Mouse (Mus musculus) lung, embryonic 15.5 days (tissue): Measurements from ENCODE around the gene Ttc24. TPM values are rescaled to one million over a fixed set of nuclear protein-coding genes. Genes with fewer than 3 reads are reported as not detected.

Experiments used
- ATAC-seq: fragments of 200-750 bp; cut with Nextera tagmentation; 2 replicates; pipeline ENCODE4 v1.8.0; 2017; ENCODE audit warnings: moderate number of reproducible peaks, borderline replicate concordance; ENCODE audit not compliant: low FRiP score, low TSS enrichment; ENCODE audit errors: extremely low read depth
- H3K27ac ChIP-seq: fragments of 300-500 bp; sonication (generic); 2 replicates; pipeline ENCODE4 v1.5.1; 2015; ENCODE audit warnings: moderate library complexity, mild to moderate bottlenecking, inconsistent platforms
- H3K27me3 ChIP-seq: fragments of 300-500 bp; sonication (generic); 2 replicates; pipeline ENCODE4 v1.6.1; 2015; ENCODE audit warnings: inconsistent platforms
- H3K36me3 ChIP-seq: fragments of 300-500 bp; sonication (generic); 2 replicates; pipeline ENCODE4 v1.6.1; 2015; ENCODE audit warnings: inconsistent platforms
- H3K4me1 ChIP-seq: fragments of 300-500 bp; sonication (generic); 2 replicates; pipeline ENCODE4 v1.6.1; 2015; ENCODE audit warnings: inconsistent platforms
- H3K4me2 ChIP-seq: fragments of 300-500 bp; sonication (generic); 2 replicates; pipeline ENCODE4 v1.6.1; 2015; ENCODE audit warnings: inconsistent platforms, mild to moderate bottlenecking, moderate library complexity
- H3K4me3 ChIP-seq: fragments of 300-500 bp; sonication (generic); 2 replicates; pipeline ENCODE4 v1.5.1; 2015; ENCODE audit warnings: mild to moderate bottlenecking, inconsistent platforms
- H3K9ac ChIP-seq: fragments of 300-500 bp; sonication (generic); 2 replicates; pipeline ENCODE4 v1.6.1; 2015; ENCODE audit warnings: inconsistent platforms
- H3K9me3 ChIP-seq: fragments of 300-500 bp; sonication (generic); 2 replicates; pipeline ENCODE4 v1.6.1; 2016; ENCODE audit warnings: inconsistent platforms
- WGBS: fragments of 180-500 bp; shearing (Covaris S2); methylation state at CpG from one replicate; pipeline ENCODE4 v1.1.7; 2015; 5-methylcytosine and 5-hydroxymethylcytosine counted together
- polyA plus RNA-seq: library from polyadenylated mRNA; unstranded; fragments of >200 nt; fragmentation: Nextera tagmentation; extraction: Ambion mirVana; gene quantifications from 2 replicates; pipeline ENCODE4 v1.2.1, GENCODE M21; 2015

Gene Ttc24
- polyA plus RNA-seq, 1 experiment from 2014 or later = not detected

DNA sequence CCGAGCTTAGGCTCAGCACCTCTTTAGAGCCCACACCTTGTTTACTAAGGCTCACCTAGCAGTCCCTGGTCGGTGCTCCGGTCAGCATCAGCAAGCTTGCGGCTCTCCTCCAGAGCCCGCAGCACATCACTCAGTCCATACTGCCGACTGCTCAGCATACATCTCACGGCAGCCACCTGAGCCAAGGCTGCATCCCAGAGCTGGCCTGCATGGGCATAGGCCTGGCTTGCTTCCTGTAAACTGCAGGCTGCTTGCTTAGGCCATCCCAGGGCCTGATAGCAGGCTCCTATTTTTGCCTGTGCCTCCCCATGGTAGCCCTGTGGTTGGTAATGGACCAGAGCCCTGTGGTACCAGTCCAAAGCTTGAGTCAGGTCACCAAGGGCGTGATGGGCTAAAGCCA, 3.3 kb downstream of the Ttc24 start:
- ATAC-seq = no peak
- no peaks in the 10 kb centered on the region for H3K9me3 ChIP-seq
- no peak overlapping the region for H3K4me3 ChIP-seq
- H3K4me1 ChIP-seq = no peaks in the 10 kb centered on the region
- no peak overlapping the region for H3K27ac ChIP-seq
- 73% methylated on average over 8 of the region's 8 CpGs for WGBS
- no peaks in the 10 kb centered on the region for H3K27me3 ChIP-seq
- no peaks in the 10 kb centered on the region for H3K36me3 ChIP-seq
- H3K4me2 ChIP-seq = no peak overlapping the region
- H3K9ac ChIP-seq = no peak overlapping the region

DNA sequence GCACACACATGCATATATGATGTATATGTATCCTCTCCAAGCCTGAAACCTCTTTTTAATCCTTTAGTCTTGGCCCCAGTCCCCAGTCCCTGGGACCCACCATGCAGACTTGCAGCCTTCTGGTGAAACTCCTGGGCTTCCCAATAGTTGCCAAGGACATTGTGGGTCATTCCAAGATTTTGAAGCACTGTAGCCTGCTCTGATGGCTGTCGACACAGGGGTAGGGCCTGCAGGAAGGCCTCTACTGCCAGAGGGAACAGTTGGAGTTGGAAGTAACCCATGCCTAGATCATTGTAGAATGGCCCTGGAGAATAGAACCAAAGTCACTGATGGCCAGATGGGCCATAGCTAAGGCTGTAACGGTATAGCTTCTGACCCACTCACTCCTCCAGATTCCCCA, 3.8 kb downstream of the Ttc24 start:
- H3K4me2 ChIP-seq = no peak overlapping the region
- no peak for ATAC-seq
- no peaks in the 10 kb centered on the region for H3K4me1 ChIP-seq
- no peak overlapping the region for H3K27ac ChIP-seq
- H3K9me3 ChIP-seq = no peaks in the 10 kb centered on the region
- no peaks in the 10 kb centered on the region for H3K27me3 ChIP-seq
- 62% methylated on average over 2 of the region's 2 CpGs for WGBS
- no peaks in the 10 kb centered on the region for H3K36me3 ChIP-seq
- no peak overlapping the region for H3K4me3 ChIP-seq
- no peak overlapping the region for H3K9ac ChIP-seq

DNA sequence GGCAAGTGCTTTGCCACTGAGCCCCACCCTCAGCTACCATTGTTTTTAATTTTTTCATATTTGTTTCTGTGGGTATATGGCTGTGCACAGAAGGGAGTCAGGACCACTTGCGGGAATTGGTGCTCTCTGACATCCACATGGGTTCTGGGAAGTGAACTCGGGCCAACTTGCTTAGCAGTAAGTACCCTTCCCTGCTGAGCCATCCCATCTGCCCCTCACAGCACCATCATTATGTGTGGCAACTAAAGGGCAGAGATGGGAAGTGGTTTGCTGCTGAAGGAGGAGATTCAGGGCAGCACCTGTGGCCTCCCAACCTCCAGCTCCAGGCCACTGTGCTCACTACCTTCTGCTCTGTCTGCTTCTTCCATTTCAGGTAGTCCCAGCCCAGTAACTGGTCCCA, 4.5 kb downstream of the Ttc24 start:
- no peak overlapping the region for H3K9ac ChIP-seq
- H3K4me3 ChIP-seq = no peak overlapping the region
- WGBS = 61% methylated on average over 2 of the region's 2 CpGs
- no peak overlapping the region for H3K4me2 ChIP-seq
- H3K4me1 ChIP-seq = no peaks in the 10 kb centered on the region; the same call in 1 of the 2 replicates
- no peak overlapping the region for H3K27ac ChIP-seq
- H3K27me3 ChIP-seq = no peaks in the 10 kb centered on the region
- H3K36me3 ChIP-seq = no peaks in the 10 kb centered on the region
- ATAC-seq = no peak
- H3K9me3 ChIP-seq = no peaks in the 10 kb centered on the region

DNA sequence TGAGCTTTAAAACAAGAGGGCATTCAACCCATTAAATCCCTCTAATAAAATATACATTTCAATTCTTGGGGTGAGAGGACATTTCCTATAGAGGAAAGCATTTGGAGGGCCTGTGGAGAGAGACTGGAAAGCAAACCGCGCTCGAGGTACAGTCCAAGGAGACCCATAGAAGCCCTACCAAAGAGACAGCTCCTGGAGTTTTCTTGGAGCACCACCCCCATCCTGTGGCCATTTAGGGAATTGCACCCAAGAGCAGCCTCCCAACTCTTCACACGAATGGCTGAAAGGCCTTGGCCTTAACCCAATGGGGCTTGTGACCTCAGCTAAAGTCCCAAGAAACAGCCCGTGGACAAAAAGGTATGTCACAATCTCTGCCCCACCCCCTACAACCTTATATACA, 6.3 kb downstream of the Ttc24 start:
- Histone ChIP-seq H3K27ac (no peak overlapping the region), H3K36me3 (no peaks in the 10 kb centered on the region), H3K4me2 (no peak overlapping the region), H3K4me1 (peaks cover 4% of the 10 kb centered on the region; the same call in 1 of the 2 replicates), H3K27me3 (no peaks in the 10 kb centered on the region), H3K4me3 (no peak overlapping the region), H3K9me3 (no peaks in the 10 kb centered on the region), H3K9ac (no peak overlapping the region)
- WGBS = 4% methylated on average over 5 of the region's 5 CpGs
- ATAC-seq = peak; percentile 60; the same call in 1 of the 2 replicates

DNA sequence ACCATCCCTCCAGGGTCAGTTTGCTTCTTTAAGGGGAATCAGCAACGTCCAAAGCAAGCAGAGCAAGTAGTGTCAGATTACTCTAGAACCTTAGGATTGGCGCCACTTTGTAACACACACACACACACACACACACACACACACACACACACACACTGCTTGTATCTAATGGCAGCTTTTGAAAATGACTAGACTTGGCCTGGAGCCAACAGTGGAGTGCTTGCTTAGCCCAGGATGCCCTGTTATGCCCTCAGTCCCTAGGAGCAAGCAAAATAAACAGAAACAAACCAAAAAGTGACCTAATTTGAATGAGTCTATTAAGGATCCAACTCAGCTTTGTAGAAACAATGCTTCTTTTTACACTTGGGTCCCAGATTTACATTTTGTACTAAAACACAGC, 9.7 kb downstream of the Ttc24 start:
- Histone ChIP-seq H3K9ac (no peak overlapping the region), H3K27me3 (no peaks in the 10 kb centered on the region), H3K36me3 (no peaks in the 10 kb centered on the region), H3K4me1 (peaks cover 4% of the 10 kb centered on the region; the same call in 1 of the 2 replicates), H3K27ac (no peak overlapping the region), H3K4me3 (no peak overlapping the region), H3K9me3 (no peaks in the 10 kb centered on the region), H3K4me2 (no peak overlapping the region)
- 13% methylated on average over 2 of the region's 2 CpGs for WGBS
- ATAC-seq = no peak

DNA sequence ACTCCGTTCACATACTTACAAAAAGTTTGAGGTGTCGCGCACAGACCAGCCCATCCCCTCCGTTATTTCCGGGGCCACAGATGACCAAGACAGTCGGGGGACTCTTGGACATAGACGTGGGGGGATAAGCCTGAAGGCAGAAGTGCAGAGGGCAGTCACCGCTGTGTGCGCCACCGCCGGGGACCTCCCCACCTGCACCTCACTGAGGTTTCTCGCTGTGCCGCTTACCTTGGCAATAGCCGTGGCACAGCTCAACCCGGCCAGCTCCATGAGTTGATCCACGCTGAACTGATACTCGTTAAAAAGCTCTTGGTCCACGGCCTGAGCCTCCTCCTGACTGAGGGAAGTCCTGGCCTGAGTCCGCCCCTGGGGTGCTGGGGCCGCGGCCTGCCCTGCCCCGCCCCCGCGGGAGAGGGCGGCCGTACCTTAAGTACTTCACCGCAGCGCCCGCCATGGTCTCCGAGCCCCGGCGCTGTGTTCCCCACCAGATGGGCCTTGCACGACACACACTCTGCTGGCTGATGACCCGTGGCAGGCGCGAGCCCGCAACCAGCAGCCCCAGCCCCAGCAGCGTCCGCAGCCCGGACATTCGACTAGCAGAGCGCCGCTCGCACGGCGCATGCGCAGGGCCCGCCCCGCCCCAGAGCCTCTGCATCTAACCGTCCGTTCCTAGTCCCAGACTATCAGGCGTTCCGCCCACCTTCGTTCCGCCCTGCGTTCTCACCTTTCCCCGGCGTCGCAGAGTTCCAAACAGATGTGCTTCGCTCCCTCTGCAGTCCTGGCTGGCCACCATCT, 20.0 kb downstream of the Ttc24 start, which contains the start of gene Naxe:
Gene Naxe, minus strand, starts transcription at position 594 of the 795 bp plus-strand sequence.
- WGBS = under 1% methylated on average over 59 of the region's 60 CpGs
- Histone ChIP-seq H3K36me3 (peaks cover 34% of the 10 kb centered on the region), H3K27me3 (no peaks in the 10 kb centered on the region), H3K9ac (peak within 1 kb of the TSS; percentile 90), H3K9me3 (no peaks in the 10 kb centered on the region), H3K4me2 (peak within 1 kb of the TSS; percentile 80), H3K4me1 (peaks cover 11% of the 10 kb centered on the region), H3K4me3 (peak within 1 kb of the TSS; percentile 79), H3K27ac (peak within 1 kb of the TSS; percentile 76)
- ATAC-seq = peak; percentile 95

DNA sequence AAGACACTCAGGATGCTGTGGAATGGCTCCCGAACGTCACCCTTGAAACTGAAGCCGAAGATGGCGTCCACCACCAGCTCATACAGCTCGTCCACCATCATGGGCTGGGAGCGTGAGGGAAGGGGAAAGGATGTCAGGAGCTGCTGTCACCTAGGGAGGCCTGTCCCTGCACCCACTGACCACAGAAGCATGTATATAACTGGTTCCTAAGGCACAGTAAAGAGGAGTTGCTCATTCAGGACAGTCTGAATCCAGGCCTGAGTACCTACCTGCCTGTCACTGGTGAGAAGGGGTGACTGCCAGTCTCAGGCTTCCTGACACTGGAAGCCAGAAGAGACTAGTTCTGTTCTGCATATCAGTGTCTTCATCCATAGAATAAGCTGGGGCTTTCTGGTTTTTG, 21.1 kb downstream of the Ttc24 start:
- 85% methylated on average over 6 of the region's 6 CpGs for WGBS
- H3K27ac ChIP-seq = no peak overlapping the region
- ATAC-seq = no peak
- H3K36me3 ChIP-seq = peaks cover 42% of the 10 kb centered on the region
- H3K9me3 ChIP-seq = no peaks in the 10 kb centered on the region
- H3K4me1 ChIP-seq = peaks cover 11% of the 10 kb centered on the region
- peak overlapping the region; percentile 79; the same call in 1 of the 2 replicates for H3K4me3 ChIP-seq
- no peaks in the 10 kb centered on the region for H3K27me3 ChIP-seq
- H3K4me2 ChIP-seq = peak overlapping the region; percentile 80
- peak overlapping the region; percentile 90 for H3K9ac ChIP-seq

- H3K4me2 ChIP-seq = no peak overlapping the region
- peaks cover 11% of the 10 kb centered on the region; the same call in 1 of the 2 replicates for H3K4me1 ChIP-seq
- no peak overlapping the region for H3K4me3 ChIP-seq
- H3K36me3 ChIP-seq = peaks cover 25% of the 10 kb centered on the region
- ATAC-seq = no peak
- peak overlapping the region; percentile 25 for H3K27ac ChIP-seq
- 28% methylated on average over 3 of the region's 3 CpGs for WGBS
- H3K9me3 ChIP-seq = no peaks in the 10 kb centered on the region
- no peaks in the 10 kb centered on the region for H3K27me3 ChIP-seq
- H3K9ac ChIP-seq = no peak overlapping the region
Measured at GRCm38 (mm10) chr3:88049532-88049931, 28.6 kb downstream of the Ttc24 start.

DNA sequence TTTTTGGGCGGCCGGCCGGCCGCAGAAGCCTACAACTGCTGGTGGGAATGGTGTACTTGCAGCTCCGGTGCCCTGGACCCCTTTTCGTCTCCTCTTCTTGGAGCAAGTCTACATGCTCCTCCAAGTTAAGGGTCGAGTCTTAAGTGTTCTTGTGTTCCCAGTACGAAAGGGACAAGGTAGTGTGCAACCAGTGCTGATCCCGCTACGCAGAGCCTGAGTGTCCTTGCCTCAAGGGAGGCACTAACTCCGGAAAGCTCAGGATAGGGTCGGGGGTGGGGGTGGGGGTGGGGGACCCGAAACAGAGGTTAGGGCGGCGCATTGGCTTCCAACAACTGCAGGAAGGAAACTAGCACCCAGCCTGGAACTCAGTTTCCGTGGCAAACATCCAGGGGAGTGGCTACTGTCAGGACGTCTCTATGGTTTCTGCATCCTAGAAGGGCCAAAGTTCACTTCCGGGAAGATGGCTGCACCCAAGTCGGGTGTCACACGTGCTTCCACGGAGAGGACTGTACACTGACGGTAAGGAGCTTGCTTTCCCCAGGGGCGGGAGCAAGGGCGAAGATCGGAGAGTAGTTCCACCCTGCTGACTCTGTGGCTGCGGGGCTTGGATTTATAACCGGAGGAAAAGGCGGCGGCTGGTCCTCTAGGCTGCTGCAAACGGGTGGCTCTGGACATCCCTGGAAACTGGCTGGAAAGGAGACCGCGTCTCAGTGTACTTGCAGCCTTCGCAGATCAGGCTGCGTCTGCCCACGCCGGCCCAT, 35.3 kb downstream of the Ttc24 start, which contains the start of gene Gpatch4:
Gene Gpatch4, plus strand, starts transcription at position 448 of the 761 bp plus-strand sequence.
- WGBS = 9% methylated on average over 36 of the region's 36 CpGs
- H3K36me3 ChIP-seq = no peaks in the 10 kb centered on the region
- peak within 1 kb of the TSS; percentile 62 for H3K4me3 ChIP-seq
- ATAC-seq = peak; percentile 85
- peaks cover 15% of the 10 kb centered on the region; the same call in 1 of the 2 replicates for H3K4me1 ChIP-seq
- H3K27ac ChIP-seq = peak within 1 kb of the TSS; percentile 26
- H3K9ac ChIP-seq = peak within 1 kb of the TSS; percentile 41
- no peaks in the 10 kb centered on the region for H3K9me3 ChIP-seq
- H3K4me2 ChIP-seq = peak within 1 kb of the TSS; percentile 67
- H3K27me3 ChIP-seq = 0 out of 2 replicates have a peak, but pooled peaks cover 10% of the 10 kb centered on the region

GRCm38 (mm10) chr3:88035561-88036293, 42.4 kb downstream of the Ttc24 start:
- WGBS = 52% methylated on average over 1 of the region's 1 CpGs
- no peaks in the 10 kb centered on the region for H3K36me3 ChIP-seq
- H3K9ac ChIP-seq = no peak overlapping the region
- 0 out of 2 replicates have a peak, but pooled peaks cover 5% of the 10 kb centered on the region for H3K4me1 ChIP-seq
- no peak overlapping the region for H3K4me2 ChIP-seq
- ATAC-seq = no peak
- H3K27me3 ChIP-seq = peaks cover 38% of the 10 kb centered on the region
- H3K9me3 ChIP-seq = no peaks in the 10 kb centered on the region
- H3K4me3 ChIP-seq = no peak overlapping the region
- H3K27ac ChIP-seq = no peak overlapping the region

GRCm38 (mm10) chr3:88033506-88033905, 44.6 kb downstream of the Ttc24 start:
- Histone ChIP-seq H3K36me3 (no peaks in the 10 kb centered on the region), H3K4me2 (no peak overlapping the region), H3K27ac (no peak overlapping the region), H3K9me3 (no peaks in the 10 kb centered on the region), H3K9ac (no peak overlapping the region), H3K4me3 (no peak overlapping the region), H3K4me1 (0 out of 2 replicates have a peak, but pooled peaks cover 9% of the 10 kb centered on the region), H3K27me3 (peaks cover 36% of the 10 kb centered on the region)
- WGBS = 29% methylated on average over 5 of the region's 5 CpGs
- ATAC-seq = no peak
